Mouse (Mus musculus) small intestine, adult 2 months (tissue): ENCODE measurements around the gene Ick. TPM values are rescaled to one million over a fixed set of nuclear protein-coding genes. Genes with fewer than 3 reads are reported as not detected.

Experiments used
- H3K27ac ChIP-seq: fragments of 200-500 bp; 2 replicates; pipeline ENCODE4 v1.5.1; 2012; ENCODE audit warnings: low read depth, low read length, control low read depth, inconsistent platforms; ENCODE audit not compliant: insufficient read depth
- H3K27me3 ChIP-seq: fragments of 200-500 bp; 2 replicates; pipeline ENCODE4 v1.6.1; 2012; ENCODE audit warnings: mild to moderate bottlenecking, moderate library complexity, low read length, inconsistent platforms; ENCODE audit not compliant: control insufficient read depth, insufficient read depth
- H3K36me3 ChIP-seq: fragments of 200-500 bp; 2 replicates; pipeline ENCODE4 v1.6.1; 2012; ENCODE audit warnings: mild to moderate bottlenecking, low read length, control low read depth, inconsistent platforms; ENCODE audit not compliant: control insufficient read depth, insufficient read depth
- H3K4me1 ChIP-seq: fragments of 200-500 bp; 2 replicates; pipeline ENCODE4 v1.6.1; 2012; ENCODE audit warnings: low read length, inconsistent platforms, mixed read lengths; ENCODE audit not compliant: control insufficient read depth, insufficient read depth, insufficient read length
- H3K4me3 ChIP-seq: fragments of 200-500 bp; 2 replicates; pipeline ENCODE4 v1.5.1; 2012; ENCODE audit warnings: low read depth, mild to moderate bottlenecking, control low read depth, inconsistent platforms, low read length, moderate library complexity
- CTCF ChIP-seq: fragments of 200-500 bp; IDR thresholded peaks from 2 replicates; pipeline ENCODE4 v1.5.1; 2012; ENCODE audit warnings: low read depth, mild to moderate bottlenecking, control low read depth, inconsistent platforms, low read length, moderate library complexity, mixed read lengths; ENCODE audit not compliant: insufficient replicate concordance, insufficient read length; ENCODE audit errors: extremely low read depth
- POLR2A ChIP-seq: fragments of 200-500 bp; IDR thresholded peaks from 2 replicates; pipeline ENCODE4 v1.6.1; 2012; ENCODE audit warnings: low read depth, mild to moderate bottlenecking, control low read depth, inconsistent platforms, low read length, moderate library complexity
- WGBS: fragments of 180-500 bp; shearing (Covaris S2); methylation state at CpG from one replicate; pipeline ENCODE4 v1.1.7; 2018; 5-methylcytosine and 5-hydroxymethylcytosine counted together
- polyA plus RNA-seq: library from polyadenylated mRNA; depleted of rRNA; stranded (reverse); fragments of >200 nt; gene quantifications from 2 replicates; pipeline ENCODE4 v1.2.3, GENCODE M21; 2012

Ick gene
- polyA plus RNA-seq, 1 experiment: 19.8 TPM

GRCm38 (mm10) chr9:78075256-78075655 is 33.7 kb upstream of the Ick start:
- WGBS: 80% methylated on average over 3 of the region's 3 CpGs

GRCm38 (mm10) chr9:78078240-78078639 is 30.8 kb upstream of the Ick start:
- H3K4me3 ChIP-seq: no peak overlapping the region
- TF ChIP-seq POLR2A (no peak), CTCF (no peak)
- H3K36me3 ChIP-seq: peaks cover 11% of the 10 kb centered on the region
- no peak overlapping the region for H3K27ac ChIP-seq
- no peaks in the 10 kb centered on the region for H3K4me1 ChIP-seq
- H3K27me3 ChIP-seq: no peaks in the 10 kb centered on the region
- WGBS: 20% methylated on average over 2 of the region's 2 CpGs

More at GRCm38 (mm10) chr9:78075256-78075655, 33.7 kb upstream of the Ick start:
- H3K4me3 ChIP-seq: no peak overlapping the region
- no peaks in the 10 kb centered on the region for H3K27me3 ChIP-seq
- no peaks in the 10 kb centered on the region for H3K4me1 ChIP-seq
- no peaks in the 10 kb centered on the region for H3K36me3 ChIP-seq
- no peak for TF ChIP-seq CTCF
- no peak for TF ChIP-seq POLR2A
- H3K27ac ChIP-seq: no peak overlapping the region

- H3K27ac ChIP-seq: no peak overlapping the region
- H3K4me3 ChIP-seq: no peak overlapping the region
- no peaks in the 10 kb centered on the region for H3K27me3 ChIP-seq
- 91% methylated on average over 7 of the region's 7 CpGs for WGBS
- no peak for TF ChIP-seq POLR2A
- TF ChIP-seq CTCF: no peak
- H3K4me1 ChIP-seq: no peaks in the 10 kb centered on the region
- peaks cover 41% of the 10 kb centered on the region for H3K36me3 ChIP-seq
Observed at GRCm38 (mm10) chr9:78081835-78082234, 27.2 kb upstream of the Ick start.

- 90% methylated on average over 4 of the region's 4 CpGs for WGBS
- Histone ChIP-seq H3K4me3 (no peak overlapping the region), H3K36me3 (peaks cover 52% of the 10 kb centered on the region), H3K27me3 (no peaks in the 10 kb centered on the region), H3K27ac (no peak overlapping the region), H3K4me1 (no peaks in the 10 kb centered on the region)
- no peak for TF ChIP-seq POLR2A
- TF ChIP-seq CTCF: no peak
Observed at GRCm38 (mm10) chr9:78084341-78084740, 24.7 kb upstream of the Ick start.

- TF ChIP-seq POLR2A: no peak
- no peak for TF ChIP-seq CTCF
- H3K4me1 ChIP-seq: no peaks in the 10 kb centered on the region
- H3K27ac ChIP-seq: no peak overlapping the region
- H3K27me3 ChIP-seq: no peaks in the 10 kb centered on the region
- H3K4me3 ChIP-seq: no peak overlapping the region
- 73% methylated on average over 14 of the region's 14 CpGs for WGBS
- peaks cover 53% of the 10 kb centered on the region for H3K36me3 ChIP-seq
Observed at GRCm38 (mm10) chr9:78085722-78086287, 23.2 kb upstream of the Ick start.

GRCm38 (mm10) chr9:78087751-78088150 is 21.2 kb upstream of the Ick start:
- 95% methylated on average over 9 of the region's 9 CpGs for WGBS
- Histone ChIP-seq H3K27me3 (no peaks in the 10 kb centered on the region), H3K36me3 (peaks cover 53% of the 10 kb centered on the region), H3K4me3 (no peak overlapping the region), H3K27ac (no peak overlapping the region), H3K4me1 (no peaks in the 10 kb centered on the region)
- TF ChIP-seq CTCF: no peak
- TF ChIP-seq POLR2A: no peak

- WGBS: 87% methylated on average over 4 of the region's 4 CpGs
- H3K36me3 ChIP-seq: peaks cover 53% of the 10 kb centered on the region
- no peaks in the 10 kb centered on the region for H3K4me1 ChIP-seq
- H3K27ac ChIP-seq: no peak overlapping the region
- no peak for TF ChIP-seq CTCF
- TF ChIP-seq POLR2A: no peak
- no peak overlapping the region for H3K4me3 ChIP-seq
- H3K27me3 ChIP-seq: no peaks in the 10 kb centered on the region
Observed at GRCm38 (mm10) chr9:78088521-78088920, 20.5 kb upstream of the Ick start.

GRCm38 (mm10) chr9:78088971-78089370 is 20.0 kb upstream of the Ick start:
- Histone ChIP-seq H3K27me3 (no peaks in the 10 kb centered on the region), H3K27ac (no peak overlapping the region), H3K36me3 (peaks cover 54% of the 10 kb centered on the region), H3K4me1 (no peaks in the 10 kb centered on the region), H3K4me3 (no peak overlapping the region)
- WGBS: 84% methylated on average over 7 of the region's 7 CpGs
- no peak for TF ChIP-seq POLR2A
- no peak for TF ChIP-seq CTCF
